19 mouse cellular contexts compared by ENCODE assay signal in the genomic region with DNA sequence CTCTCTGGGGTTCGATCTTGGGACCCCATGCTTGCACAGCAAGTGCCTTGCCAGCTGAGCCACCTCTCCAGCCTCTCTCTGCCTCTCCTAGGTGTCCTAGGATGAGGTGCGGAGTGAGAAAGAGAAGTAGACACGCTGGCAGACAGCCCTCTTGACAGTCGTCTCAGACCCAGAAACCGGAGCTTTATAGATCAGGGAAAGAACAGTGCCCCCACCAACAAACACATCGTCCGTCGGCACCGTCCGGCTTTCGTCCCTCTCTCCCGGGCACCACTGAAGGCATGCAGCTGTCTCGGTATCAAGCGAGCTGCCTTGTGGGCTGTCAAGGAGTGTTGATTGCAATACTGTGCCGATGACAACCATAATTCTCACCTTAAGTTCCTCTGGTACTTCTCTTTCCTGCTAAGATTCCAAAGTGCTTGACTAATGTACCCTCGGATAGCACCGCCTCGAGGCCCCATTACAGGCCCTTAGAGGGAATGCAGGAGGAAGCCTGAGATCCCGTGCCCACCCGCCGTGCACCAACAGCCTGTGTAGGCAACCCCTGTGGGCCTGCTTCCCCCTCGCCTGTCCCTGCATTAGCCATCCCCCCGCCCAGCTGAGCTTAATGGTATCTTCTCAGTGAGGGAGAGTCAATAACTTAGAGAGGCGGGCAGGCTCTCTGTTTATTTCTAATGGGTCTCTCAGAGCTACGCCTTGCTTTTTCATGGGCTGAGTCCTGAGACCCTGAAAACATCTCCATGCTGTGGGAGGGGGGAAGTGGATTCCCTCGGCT. TPM values are rescaled to one million over a fixed set of nuclear protein-coding genes. Genes with fewer than 3 reads are reported as not detected.
A peak's percentile ranks its signal among the peaks of the same experiment; 100 is the strongest.
DNase-seq lines count a peak whose midpoint lies in the region; ATAC-seq and TF ChIP-seq lines count a peak whose summit lies in the region.
"Had no signal": no experiment of that assay in that cellular context is flagged by ENCODE, and none has a peak within 500 bp of the region (broad histone marks: within the 10 kb centered on the region; RNA-seq: fewer than 3 reads in every experiment).

No protein-coding gene starts in this region.

- H3K36me3 ChIP-seq in heart, embryonic 12.5 days: no peaks in the 10 kb centered on the region
- no peaks in the 10 kb centered on the region for H3K36me3 ChIP-seq in heart, adult 2 months (ENCODE audit: control insufficient read depth, insufficient read depth, low read length)
- no peaks in the 10 kb centered on the region for H3K36me3 ChIP-seq in neural tube, embryonic 12.5 days
- H3K36me3 ChIP-seq in hindbrain, embryonic 15.5 days: no peaks in the 10 kb centered on the region
- H3K36me3 ChIP-seq: limb, embryonic 12.5 days had no signal

- H3K4me1 ChIP-seq in heart, embryonic 12.5 days (replicated peaks): peaks cover 6% of the 10 kb centered on the region; the same call in 1 of the 2 replicates
- H3K4me1 ChIP-seq in heart, adult 2 months (ENCODE audit: control insufficient read depth, insufficient read depth, low read length): no peaks in the 10 kb centered on the region
- peaks cover 54% of the 10 kb centered on the region for H3K4me1 ChIP-seq in neural tube, embryonic 12.5 days
- peaks cover 59% of the 10 kb centered on the region for H3K4me1 ChIP-seq in hindbrain, embryonic 15.5 days (replicated peaks)

- no peak overlapping the region for H3K9ac ChIP-seq in heart, embryonic 12.5 days
- no peak overlapping the region for H3K9ac ChIP-seq in heart, adult 2 months (ENCODE audit: low read depth, low read length)
- H3K9ac ChIP-seq in neural tube, embryonic 12.5 days: no peak overlapping the region
- H3K9ac ChIP-seq in hindbrain, embryonic 15.5 days: no peak overlapping the region
- H3K9ac ChIP-seq: forebrain, postnatal 0 days; limb, embryonic 12.5 days; liver, postnatal 0 days had no signal

- H3K9me3 ChIP-seq in heart, embryonic 12.5 days (replicated peaks): no peaks in the 10 kb centered on the region
- H3K9me3 ChIP-seq in neural tube, embryonic 12.5 days: no peaks in the 10 kb centered on the region
- no peaks in the 10 kb centered on the region for H3K9me3 ChIP-seq in hindbrain, embryonic 15.5 days
- H3K9me3 ChIP-seq: limb, embryonic 12.5 days had no signal

- WGBS in heart, embryonic 12.5 days: 32% methylated on average over 26 of the region's 26 CpGs
- 39% methylated on average over 26 of the region's 26 CpGs for WGBS in heart, adult 2 months
- WGBS in neural tube, embryonic 12.5 days: 46% methylated on average over 26 of the region's 26 CpGs
- WGBS in hindbrain, embryonic 15.5 days: 55% methylated on average over 26 of the region's 26 CpGs

- H3K27ac ChIP-seq in heart, embryonic 12.5 days (ENCODE audit: poor library complexity, severe bottlenecking): no peak overlapping the region
- H3K27ac ChIP-seq in heart, adult 2 months: no peak overlapping the region
- H3K27ac ChIP-seq in neural tube, embryonic 12.5 days: 0 out of 2 replicates have a peak overlapping the region, but pooled peaks have one; percentile 28
- no peak overlapping the region for H3K27ac ChIP-seq in hindbrain, embryonic 15.5 days (replicated peaks)
- H3K27ac ChIP-seq: limb, embryonic 12.5 days had no signal

- no peak for ATAC-seq in heart, embryonic 12.5 days (ENCODE audit: insufficient number of reproducible peaks, low FRiP score)
- ATAC-seq in neural tube, embryonic 12.5 days (ENCODE audit: low FRiP score, low read depth): peak; percentile 56; the same call in 1 of the 2 replicates
- ATAC-seq in hindbrain, embryonic 15.5 days (ENCODE audit: low FRiP score, low read depth): peak; percentile 12; the same call in 1 of the 2 replicates
- no peak for ATAC-seq in activated CD4-positive, CD25-positive, alpha-beta regulatory T cell, adult 4 months
- no peak for ATAC-seq in CD4-positive, CD25-positive, alpha-beta regulatory T cell, adult 4 months
- ATAC-seq: forebrain, postnatal 0 days; intestine, embryonic 16.5 days; liver, postnatal 0 days; midbrain, embryonic 16.5 days had no signal

- no peak for TF ChIP-seq EP300 in heart, adult 2 months (IDR thresholded peaks at IDR 0.05; ENCODE audit: insufficient read depth, low read depth, low read length)

- peak overlapping the region; percentile 25 for H3K4me2 ChIP-seq in heart, embryonic 12.5 days
- 0 out of 2 replicates have a peak overlapping the region, but pooled peaks have one; percentile 7 for H3K4me2 ChIP-seq in neural tube, embryonic 12.5 days (replicated peaks)
- H3K4me2 ChIP-seq in hindbrain, embryonic 15.5 days: peak overlapping the region; percentile 21
- H3K4me2 ChIP-seq: limb, embryonic 12.5 days had no signal

- H3K27me3 ChIP-seq in heart, embryonic 12.5 days (replicated peaks): peaks cover 77% of the 10 kb centered on the region
- no peaks in the 10 kb centered on the region; the same call in 1 of the 2 replicates for H3K27me3 ChIP-seq in heart, adult 2 months (ENCODE audit: control insufficient read depth, insufficient read depth, low read length)
- H3K27me3 ChIP-seq in neural tube, embryonic 12.5 days (replicated peaks): no peaks in the 10 kb centered on the region
- H3K27me3 ChIP-seq in hindbrain, embryonic 15.5 days: no peaks in the 10 kb centered on the region

- intact Hi-C loops in heart, adult 2 months (cut with DNase I): no loop called here

- no peaks in the 10 kb centered on the region for H3K79me2 ChIP-seq in heart, adult 2 months (replicated peaks; ENCODE audit: control insufficient read depth, insufficient read depth, low read length)

- TF ChIP-seq POLR2A in heart, adult 2 months (IDR thresholded peaks at IDR 0.05; ENCODE audit: insufficient read depth, low read depth, low read length): no peak

- no peak overlapping the region for H3K4me3 ChIP-seq in heart, embryonic 12.5 days
- H3K4me3 ChIP-seq in heart, adult 2 months: no peak overlapping the region
- H3K4me3 ChIP-seq in neural tube, embryonic 12.5 days: no peak overlapping the region
- H3K4me3 ChIP-seq in hindbrain, embryonic 15.5 days: no peak overlapping the region
- H3K4me3 ChIP-seq: limb, embryonic 12.5 days had no signal

- no peak for DNase-seq in heart, adult 2 months
- DNase-seq in neural tube, embryonic 10.5 days (ENCODE audit: extremely low spot score, low spot score): no peak
- DNase-seq: adrenal gland, postnatal 36 days; forebrain, postnatal 0 days; kidney, postnatal 10 days; liver, postnatal 0 days; right cerebral cortex, postnatal 14 days; thymus, adult 18-20 months had no signal

- TF ChIP-seq CTCF in heart, adult 2 months (IDR thresholded peaks at IDR 0.05): no peak

RNA-seq across cellular contexts. Expression of a gene that starts 11.4 kb away (rescaled TPM):
- 0.08 and 0.26 TPM in 2 replicates for polyA plus RNA-seq in heart, embryonic 12.5 days (2016; fragmentation: Nextera tagmentation; extraction: Ambion mirVana)
- total RNA-seq in heart, adult 2 months (2021): under 1 TPM; 0.16 to 0.23 TPM
- not detected in 2 replicates for polyA plus RNA-seq in heart, adult 2 months (2012; rRNA removed)
- polyA plus RNA-seq in neural tube, embryonic 12.5 days (2016; fragmentation: Nextera tagmentation; extraction: Ambion mirVana): 44.8 and 52.6 TPM in 2 replicates
- polyA plus RNA-seq in hindbrain, embryonic 15.5 days (2015; fragmentation: Nextera tagmentation; extraction: Ambion mirVana): 71.8 and 77.9 TPM in 2 replicates
- under 1 TPM in 1 of 2 experiments, not detected in 1; 0.11 TPM for polyA plus RNA-seq in activated CD4-positive, CD25-positive, alpha-beta regulatory T cell, adult 4 months (2017; shearing (Covaris generic))
- polyA plus RNA-seq in CD4-positive, CD25-positive, alpha-beta regulatory T cell, adult 4 months (2017; shearing (Covaris generic)): not detected
- total RNA-seq: common myeloid progenitor, adult 5-6 weeks; MEL; neutrophil, adult 5-6 weeks had no signal

Comparison
In these comparisons a context has a peak if more than half of its experiments do, and no peak if none do; other contexts are left out.
1. ATAC-seq: peak in neural tube, embryonic 12.5 days (single experiment) and hindbrain, embryonic 15.5 days (single experiment); none in heart, embryonic 12.5 days (single experiment), activated CD4-positive, CD25-positive, alpha-beta regulatory T cell, adult 4 months (single experiment) and CD4-positive, CD25-positive, alpha-beta regulatory T cell, adult 4 months (single experiment).
2. RNA of a gene that starts 11.4 kb away (polyA plus RNA-seq): 71.8 to 77.9 TPM in hindbrain, embryonic 15.5 days and 44.8 to 52.6 TPM in neural tube, embryonic 12.5 days; 0.08 to 0.26 TPM in heart, embryonic 12.5 days, 0.11 TPM in activated CD4-positive, CD25-positive, alpha-beta regulatory T cell, adult 4 months, not detected in CD4-positive, CD25-positive, alpha-beta regulatory T cell, adult 4 months and not detected in heart, adult 2 months; every median in the first group is over 10 times any median in the second.
3. Peak in every context shown above with its lines, with median percentiles within 50 percentile points of each other: H3K4me2 ChIP-seq.